Mouse (Mus musculus) embryonic facial prominence, embryonic 11.5 days (tissue): ENCODE results near the gene Olfr824. TPM values are rescaled to one million over a fixed set of nuclear protein-coding genes. Genes with fewer than 3 reads are reported as not detected.

Source experiments
- ATAC-seq: fragments of 200-750 bp; cut with Nextera tagmentation; replicated peaks from 2 replicates; pipeline ENCODE4 v1.8.0; 2017; ENCODE audit warnings: low read depth; ENCODE audit not compliant: insufficient number of reproducible peaks, low FRiP score, low TSS enrichment
- DNase-seq: peaks from one replicate; pipeline ENCODE4 v3.0.0-alpha.2; 2015; ENCODE audit warnings: low spot score
- H3K27ac ChIP-seq: fragments of 300-500 bp; sonication (generic); replicated peaks from 2 replicates; pipeline ENCODE4 v1.5.1; 2014; ENCODE audit warnings: mild to moderate bottlenecking, low read depth, low read length, control low read depth
- H3K27me3 ChIP-seq: fragments of 300-500 bp; sonication (generic); 2 replicates; pipeline ENCODE4 v1.6.1; 2014; ENCODE audit warnings: mild to moderate bottlenecking, low read length, moderate library complexity, mixed read lengths; ENCODE audit not compliant: control insufficient read depth, insufficient read depth
- H3K36me3 ChIP-seq: fragments of 300-500 bp; sonication (generic); replicated peaks from 2 replicates; pipeline ENCODE4 v1.6.1; 2014; ENCODE audit warnings: low read depth, mild to moderate bottlenecking, low read length, moderate library complexity, mixed read lengths; ENCODE audit not compliant: control insufficient read depth, insufficient read depth
- H3K4me1 ChIP-seq: fragments of 300-500 bp; sonication (generic); 2 replicates; pipeline ENCODE4 v1.6.1; 2014; ENCODE audit warnings: low read length, mixed read lengths; ENCODE audit not compliant: control insufficient read depth, insufficient read depth
- H3K4me2 ChIP-seq: fragments of 300-500 bp; sonication (generic); 2 replicates; pipeline ENCODE4 v1.6.1; 2014; ENCODE audit warnings: low read depth, mild to moderate bottlenecking, control low read depth, low read length, moderate library complexity
- H3K4me3 ChIP-seq: fragments of 300-500 bp; sonication (generic); 2 replicates; pipeline ENCODE4 v1.5.1; 2014; ENCODE audit warnings: low read depth, low read length, control low read depth
- H3K9ac ChIP-seq: fragments of 300-500 bp; sonication (generic); replicated peaks from 2 replicates; pipeline ENCODE4 v1.6.1; 2014; ENCODE audit warnings: mild to moderate bottlenecking, control low read depth, low read length
- H3K9me3 ChIP-seq: fragments of 300-500 bp; sonication (generic); replicated peaks from 2 replicates; pipeline ENCODE4 v1.6.1; 2016; ENCODE audit warnings: mild to moderate bottlenecking, low read length, inconsistent platforms, mixed read lengths; ENCODE audit not compliant: control insufficient read depth
- WGBS: fragments of 180-500 bp; shearing (Covaris S2); extraction: QIAGEN DNeasy Blood & Tissue Kit; methylation state at CpG from one replicate; pipeline ENCODE4 v1.1.7; 2014; 5-methylcytosine and 5-hydroxymethylcytosine counted together
- polyA plus RNA-seq: library from polyadenylated mRNA; unstranded; fragments of >200 nt; fragmentation: Nextera tagmentation; extraction: Ambion mirVana; gene quantifications from 2 replicates; pipeline ENCODE4 v1.2.1, GENCODE M21; 2014

The Olfr824 gene
- polyA plus RNA-seq, 1 experiment from 2014 or later = not detected

DNA sequence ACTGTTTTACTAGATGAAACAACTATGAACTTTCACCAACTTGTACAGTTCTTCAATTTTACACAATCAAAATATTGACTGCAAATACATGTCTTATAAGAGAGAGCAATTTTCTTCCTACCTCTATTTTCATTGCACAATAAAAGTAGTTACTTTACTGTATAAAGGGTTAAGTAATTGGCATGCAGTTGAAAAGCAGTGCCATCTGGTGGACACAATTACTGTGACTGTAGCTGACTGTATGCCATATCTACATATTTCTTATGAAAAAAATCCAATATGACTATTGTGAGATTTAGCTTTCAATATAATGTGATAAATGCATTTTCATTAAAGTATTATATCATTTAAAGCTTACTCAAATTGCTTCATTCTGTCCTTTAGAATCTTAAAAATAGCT, 33.7 kb downstream of the Olfr824 start:
- Histone ChIP-seq H3K9ac (no peak overlapping the region), H3K36me3 (no peaks in the 10 kb centered on the region), H3K27ac (no peak overlapping the region), H3K4me1 (no peaks in the 10 kb centered on the region), H3K27me3 (no peaks in the 10 kb centered on the region), H3K4me3 (no peak overlapping the region), H3K4me2 (no peak overlapping the region), H3K9me3 (no peaks in the 10 kb centered on the region)
- ATAC-seq (no peak), DNase-seq (peak; percentile 19)

DNA sequence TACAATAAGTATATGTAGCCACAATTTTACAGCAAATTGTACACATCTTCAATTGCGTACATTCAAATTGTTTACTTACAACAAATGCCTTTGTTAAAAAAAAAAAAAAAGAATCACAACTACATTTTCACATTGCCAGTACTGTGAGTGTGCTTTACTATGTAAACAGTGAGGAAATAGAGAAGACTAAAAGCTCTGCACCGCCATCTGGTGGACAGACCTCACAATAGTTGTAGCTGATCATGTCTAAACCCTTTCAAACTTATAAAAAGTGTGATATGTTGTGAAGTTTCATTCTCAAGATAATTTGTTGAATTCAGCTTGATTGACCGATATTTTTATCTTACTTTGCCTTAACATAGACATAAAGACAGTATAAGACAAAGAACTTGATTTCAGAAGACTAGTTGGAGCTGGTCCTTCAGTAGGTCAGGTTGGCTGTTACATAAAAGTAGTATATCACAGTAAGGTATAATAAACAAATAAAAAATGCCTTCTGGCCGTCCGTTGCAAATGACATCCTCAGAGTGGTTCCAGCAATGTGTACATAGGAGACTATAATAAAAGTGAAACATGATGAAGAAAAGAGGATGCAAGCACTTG, 36.9 kb downstream of the Olfr824 start:
- no peak overlapping the region for H3K27ac ChIP-seq
- H3K9ac ChIP-seq = no peak overlapping the region
- no peak overlapping the region for H3K4me3 ChIP-seq
- no peak overlapping the region for H3K4me2 ChIP-seq
- H3K36me3 ChIP-seq = no peaks in the 10 kb centered on the region
- DNase-seq (peak; percentile 74), ATAC-seq (no peak)
- WGBS = 19% methylated on average over 5 of the region's 5 CpGs
- no peaks in the 10 kb centered on the region for H3K4me1 ChIP-seq
- no peaks in the 10 kb centered on the region for H3K27me3 ChIP-seq
- H3K9me3 ChIP-seq = no peaks in the 10 kb centered on the region

Other genes with a start within 250 kb of the Olfr824 start
- not detected in 2 replicates for gene Olfr815, start 224.1 kb downstream of the Olfr824 start, polyA plus RNA-seq
- gene Olfr816, start 214.4 kb downstream of the Olfr824 start, polyA plus RNA-seq = not detected in 2 replicates
- gene Olfr818, start 180.9 kb downstream of the Olfr824 start, polyA plus RNA-seq = not detected in 2 replicates
- gene Olfr819, start 162.7 kb downstream of the Olfr824 start, polyA plus RNA-seq = not detected in 2 replicates
- gene Olfr247, start 153.9 kb downstream of the Olfr824 start, polyA plus RNA-seq = not detected in 2 replicates
- not detected in 2 replicates for gene Gm10310, start 144.9 kb downstream of the Olfr824 start, polyA plus RNA-seq
- gene Olfr820, start 117.4 kb downstream of the Olfr824 start, polyA plus RNA-seq = not detected in 2 replicates
- gene Olfr821, start 99.7 kb downstream of the Olfr824 start, polyA plus RNA-seq = not detected in 2 replicates
- not detected in 2 replicates for gene Olfr822, start 58.8 kb downstream of the Olfr824 start, polyA plus RNA-seq
- gene Olfr823, start 14.6 kb downstream of the Olfr824 start, polyA plus RNA-seq = not detected in 2 replicates
- not detected in 2 replicates for gene Olfr825, start 36.8 kb upstream of the Olfr824 start, polyA plus RNA-seq
- not detected in 2 replicates for gene Olfr826, start 54.2 kb upstream of the Olfr824 start, polyA plus RNA-seq
- 0.27 TPM in 1 of 2 replicates, not detected in the other for gene Olfr827, start 84.4 kb upstream of the Olfr824 start, polyA plus RNA-seq
- gene Neurod4, start 150.2 kb upstream of the Olfr824 start, polyA plus RNA-seq = 4.8 and 5.7 TPM in 2 replicates
- gene Tespa1, start 192.9 kb upstream of the Olfr824 start, polyA plus RNA-seq = 0.21 and 0.24 TPM in 2 replicates